Mouse (Mus musculus) spleen, postnatal 36 days (tissue): ENCODE results near the gene Zdhhc8.
A peak's percentile ranks its signal among the peaks of the same experiment; 100 is the strongest.

Source experiments
- DNase-seq, 2 experiments: peaks; one replicate each; pipeline ENCODE4 v3.0.0; 2022; ENCODE audit warnings: low spot score in 2 of 2, mixed read lengths in 1 of 2

Gene Zdhhc8

GRCm38 (mm10) chr16:18234671-18235388 is at the start of gene Zdhhc8:
Zdhhc8 (minus strand) TSS chr16:18235136.
- DNase-seq, result peak; percentile 64

- DNase-seq, result no peak
These were observed 40.2 kb upstream of the Zdhhc8 start for GRCm38 (mm10) chr16:18275166-18275565.

- DNase-seq, result no peak
These were observed 33.2 kb upstream of the Zdhhc8 start for GRCm38 (mm10) chr16:18268182-18268581.

GRCm38 (mm10) chr16:18265024-18265423 is 30.1 kb upstream of the Zdhhc8 start:
- no peak for DNase-seq

- no peak for DNase-seq
These were observed 23.3 kb upstream of the Zdhhc8 start, which contains the start of gene Gm49776 for GRCm38 (mm10) chr16:18258221-18258620. Gm49776 (minus strand) TSS chr16:18258321.

GRCm38 (mm10) chr16:18253866-18254265 is 18.9 kb upstream of the Zdhhc8 start:
- no peak for DNase-seq

GRCm38 (mm10) chr16:18252736-18253135 is 17.8 kb upstream of the Zdhhc8 start:
- DNase-seq, result no peak

GRCm38 (mm10) chr16:18250828-18251790 is 16.2 kb upstream of the Zdhhc8 start:
- no peak for DNase-seq

GRCm38 (mm10) chr16:18250231-18250630 is 15.3 kb upstream of the Zdhhc8 start:
- no peak for DNase-seq

- peak; percentile 71 for DNase-seq
These were observed 14.5 kb upstream of the Zdhhc8 start for GRCm38 (mm10) chr16:18249364-18249967.

- peak; percentile 99 for DNase-seq
These were observed 13.8 kb upstream of the Zdhhc8 start, which contains the start of the genes Trmt2a and Ranbp1 for GRCm38 (mm10) chr16:18248433-18249363. Trmt2a (plus strand) TSS chr16:18248679. Ranbp1 (minus strand) TSS chr16:18248732.

GRCm38 (mm10) chr16:18247521-18248399 is 12.8 kb upstream of the Zdhhc8 start:
- peak in 1 of 2 experiments; percentile 23 for DNase-seq

GRCm38 (mm10) chr16:18241581-18241980 is 6.6 kb upstream of the Zdhhc8 start:
- no peak for DNase-seq

GRCm38 (mm10) chr16:18236676-18237501 is 2.0 kb upstream of the Zdhhc8 start:
- no peak for DNase-seq

- peak; percentile 53 to 57 for DNase-seq
These were observed 591 bp upstream of the Zdhhc8 start for GRCm38 (mm10) chr16:18235389-18236065.

- DNase-seq, result no peak
These were observed 841 bp downstream of the Zdhhc8 start for GRCm38 (mm10) chr16:18233919-18234670.

- DNase-seq, result no peak
These were observed 1.5 kb downstream of the Zdhhc8 start for GRCm38 (mm10) chr16:18233451-18233850.

GRCm38 (mm10) chr16:18231451-18231850 is 3.5 kb downstream of the Zdhhc8 start:
- no peak for DNase-seq
